Mouse (Mus musculus) MEL (cell line): ENCODE results near the gene Zmiz1.

ENCODE experiments used
- GATA1 ChIP-seq: IDR thresholded peaks from 2 replicates; pipeline ENCODE4 v1.6.1; 2011; ENCODE audit warnings: low read depth, low read length, improper control_type of control experiment
- RAD21 ChIP-seq: IDR thresholded peaks from 2 replicates; pipeline ENCODE4 v1.6.1; 2011; ENCODE audit warnings: mild to moderate bottlenecking, low read depth, low read length, improper control_type of control experiment

GRCm38 (mm10) chr14:25421596-25422001, 37.4 kb upstream of the Zmiz1 start:
- TF ChIP-seq GATA1 (no peak), RAD21 (no peak)
